Mouse (Mus musculus): ENCODE data around the gene Drd2.

- TF ChIP-seq EP300 (IDR thresholded peaks at IDR 0.05; ENCODE audit: low read depth) = no peak
- no peak for TF ChIP-seq CTCF (IDR thresholded peaks at IDR 0.05; ENCODE audit: low read depth)
Measured at GRCm38 (mm10) chr9:49295101-49295500, 45.3 kb upstream of the Drd2 start.
